Mouse (Mus musculus): ENCODE results near the gene Zfp524. TPM values are rescaled to one million over a fixed set of nuclear protein-coding genes. Genes with fewer than 3 reads are reported as not detected.
A peak's percentile ranks its signal among the peaks of the same experiment; 100 is the strongest.
"Not testable (repeated sequence)": the region's sequence is repeated elsewhere in the genome, so short reads cannot be mapped to it uniquely, and the experiment has no call there.

The Zfp524 gene
- polyA plus RNA-seq, 1 experiment, result 54.6 TPM

DNA sequence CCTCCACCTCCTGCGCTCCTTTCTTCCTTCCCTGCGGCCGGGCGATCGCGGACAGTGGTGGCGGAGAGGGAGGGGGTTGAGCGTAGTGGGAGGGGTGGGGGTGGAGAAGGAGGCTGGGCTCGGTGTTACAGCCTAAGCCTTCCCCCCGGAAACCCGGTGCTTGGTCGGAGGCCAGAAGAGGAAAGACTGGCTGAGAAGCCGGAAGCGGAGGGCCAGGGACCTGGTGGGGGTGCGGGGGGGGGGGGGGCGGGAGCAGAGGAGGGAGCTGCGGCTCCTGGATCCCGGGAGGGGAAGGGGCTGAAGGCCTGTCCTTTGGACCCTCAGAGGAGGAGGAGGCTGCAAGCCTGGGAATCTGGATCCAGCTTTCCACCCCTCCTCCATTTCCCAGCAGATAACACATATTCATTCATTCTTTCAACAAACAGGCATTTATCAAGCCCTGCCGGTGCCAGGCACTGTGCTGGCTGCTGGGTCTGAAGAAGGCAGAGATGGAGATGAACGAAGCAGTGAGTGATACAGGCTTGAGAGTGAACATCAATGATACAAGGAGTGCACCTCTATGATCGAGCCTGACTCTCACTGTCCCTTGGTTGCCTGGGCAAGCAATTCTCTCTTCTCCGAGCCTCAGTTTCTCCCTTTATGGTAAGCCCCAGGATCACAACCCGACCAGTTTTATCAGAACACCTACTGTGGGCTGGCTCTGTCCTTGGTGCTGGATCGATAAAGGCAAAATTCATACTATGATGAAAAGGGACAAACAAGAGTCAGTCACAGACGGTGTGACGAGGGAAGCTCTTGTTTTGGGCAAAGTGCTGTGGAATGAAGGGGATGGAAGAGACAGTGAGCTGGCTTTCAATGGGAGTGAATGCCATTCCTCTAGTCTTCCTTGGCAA, 18.0 kb upstream of the Zfp524 start, which contains the start of gene Zfp579:
Gene Zfp579 (minus strand): TSS at position 156 of the 893 bp plus-strand sequence.
- TF ChIP-seq POLR2A (IDR thresholded peaks at IDR 0.05; ENCODE audit: control insufficient read depth, extremely low read depth, insufficient read depth, low read length, poor library complexity) (no peak), CTCF (IDR thresholded peaks at IDR 0.05; ENCODE audit: borderline replicate concordance, control insufficient read depth, extremely low read depth, insufficient read depth, low read length, poor library complexity) (no peak)
- peak; percentile 89 for DNase-seq
- Histone ChIP-seq H3K36me3 (ENCODE audit: control insufficient read depth, insufficient read depth, low read length) (no peaks in the 10 kb centered on the region), H3K27me3 (ENCODE audit: control insufficient read depth, insufficient read depth, low read length) (no peaks in the 10 kb centered on the region), H3K4me3 (ENCODE audit: control insufficient read depth, insufficient read depth, low read length) (peak within 1 kb of the TSS; percentile 90), H3K27ac (ENCODE audit: control insufficient read depth, insufficient read depth, low read length) (no peak within 1 kb of the TSS), H3K4me1 (replicated peaks; ENCODE audit: control insufficient read depth, insufficient read depth, low read length) (peaks cover 18% of the 10 kb centered on the region)
- 9% methylated on average over 20 of the region's 26 CpGs for whole genome bisulfite sequencing

DNA sequence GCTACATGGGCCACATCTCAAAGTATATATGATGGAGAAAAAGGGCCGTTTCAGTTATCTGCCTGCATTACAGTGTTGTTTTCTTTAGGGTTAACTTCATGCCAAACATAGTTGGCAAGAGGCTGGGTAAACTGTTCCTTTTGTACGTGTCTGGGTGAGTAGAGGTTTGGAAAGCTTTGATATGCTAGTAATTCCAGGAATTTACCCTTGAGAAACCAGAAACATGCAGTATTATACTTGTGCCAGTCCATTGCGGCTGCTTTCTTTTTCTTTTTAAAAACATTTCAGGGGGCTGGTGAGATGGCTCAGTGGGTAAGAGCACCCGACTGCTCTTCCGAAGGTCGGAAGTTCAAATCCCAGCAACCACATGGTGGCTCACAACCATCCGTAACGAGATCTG, 17.3 kb upstream of the Zfp524 start:
- H3K27ac ChIP-seq (ENCODE audit: control insufficient read depth, insufficient read depth, low read length), result no peak overlapping the region

DNA sequence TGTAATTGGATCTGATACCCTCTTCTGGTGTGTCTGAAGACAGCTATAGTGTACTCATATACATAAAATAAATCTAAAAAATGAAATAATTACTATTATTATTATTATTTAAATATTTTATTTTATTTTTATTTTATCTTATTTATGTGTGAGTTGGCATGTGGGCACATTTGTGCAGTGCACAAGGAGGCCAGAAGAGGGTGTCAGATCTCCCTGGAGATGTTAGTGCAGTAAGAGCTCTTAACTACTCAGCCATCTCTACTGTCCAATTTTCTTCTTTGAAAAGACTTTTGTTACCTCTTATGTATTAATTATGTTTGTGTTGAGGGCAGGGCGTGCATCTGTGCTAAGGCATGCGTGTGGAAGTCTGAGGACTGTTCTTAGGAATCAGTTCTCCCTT, 14.3 kb upstream of the Zfp524 start:
- DNase-seq, result peak; percentile 48
- H3K4me3 ChIP-seq (ENCODE audit: control insufficient read depth, insufficient read depth, low read length), result no peak overlapping the region
- no peak overlapping the region for H3K27ac ChIP-seq (ENCODE audit: control insufficient read depth, insufficient read depth, low read length)
- peaks cover 14% of the 10 kb centered on the region for H3K4me1 ChIP-seq (replicated peaks; ENCODE audit: control insufficient read depth, insufficient read depth, low read length)
- 71% methylated on average over 2 of the region's 2 CpGs for WGBS
- H3K27me3 ChIP-seq (ENCODE audit: control insufficient read depth, insufficient read depth, low read length), result no peaks in the 10 kb centered on the region
- TF ChIP-seq POLR2A (IDR thresholded peaks at IDR 0.05; ENCODE audit: control insufficient read depth, extremely low read depth, insufficient read depth, low read length, poor library complexity) (no peak), CTCF (IDR thresholded peaks at IDR 0.05; ENCODE audit: borderline replicate concordance, control insufficient read depth, extremely low read depth, insufficient read depth, low read length, poor library complexity) (no peak)
- H3K36me3 ChIP-seq (ENCODE audit: control insufficient read depth, insufficient read depth, low read length), result no peaks in the 10 kb centered on the region

More for the DNA sequence above, 17.3 kb upstream of the Zfp524 start:
- TF ChIP-seq CTCF (IDR thresholded peaks at IDR 0.05; ENCODE audit: borderline replicate concordance, control insufficient read depth, extremely low read depth, insufficient read depth, low read length, poor library complexity) (no peak), POLR2A (IDR thresholded peaks at IDR 0.05; ENCODE audit: control insufficient read depth, extremely low read depth, insufficient read depth, low read length, poor library complexity) (no peak)
- 85% methylated on average over 8 of the region's 8 CpGs for WGBS
- no peaks in the 10 kb centered on the region for H3K27me3 ChIP-seq (ENCODE audit: control insufficient read depth, insufficient read depth, low read length)
- no peaks in the 10 kb centered on the region for H3K36me3 ChIP-seq (ENCODE audit: control insufficient read depth, insufficient read depth, low read length)
- DNase-seq, result no peak
- peaks cover 18% of the 10 kb centered on the region for H3K4me1 ChIP-seq (replicated peaks; ENCODE audit: control insufficient read depth, insufficient read depth, low read length)
- no peak overlapping the region for H3K4me3 ChIP-seq (ENCODE audit: control insufficient read depth, insufficient read depth, low read length)

DNA sequence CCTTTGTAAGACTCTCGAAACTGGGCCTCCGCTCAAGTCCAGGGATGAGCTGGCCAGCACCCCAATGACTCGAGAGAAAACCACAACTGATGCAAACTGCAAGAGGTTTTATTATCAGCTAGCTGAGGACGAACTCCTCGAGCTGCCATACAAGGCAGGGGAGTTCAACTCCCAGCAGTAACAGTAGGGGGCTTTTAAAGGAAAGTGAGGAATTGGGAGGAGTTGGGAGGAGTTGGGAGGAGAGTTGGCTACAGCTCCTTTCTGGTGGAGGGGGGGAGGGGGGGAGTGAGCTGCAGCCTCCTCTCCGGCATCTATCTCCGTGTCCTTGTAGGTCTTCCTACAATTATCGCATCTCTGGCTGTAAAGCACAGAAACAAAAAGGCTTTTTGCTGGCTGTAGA, 11.3 kb upstream of the Zfp524 start:
- not testable (repeated sequence) for H3K27ac ChIP-seq (ENCODE audit: control insufficient read depth, insufficient read depth, low read length); H3K36me3 ChIP-seq (ENCODE audit: control insufficient read depth, insufficient read depth, low read length); DNase-seq; H3K4me3 ChIP-seq (ENCODE audit: control insufficient read depth, insufficient read depth, low read length); H3K4me1 ChIP-seq (replicated peaks; ENCODE audit: control insufficient read depth, insufficient read depth, low read length); H3K27me3 ChIP-seq (ENCODE audit: control insufficient read depth, insufficient read depth, low read length)
- WGBS, result 92% methylated on average over 8 of the region's 8 CpGs

DNA sequence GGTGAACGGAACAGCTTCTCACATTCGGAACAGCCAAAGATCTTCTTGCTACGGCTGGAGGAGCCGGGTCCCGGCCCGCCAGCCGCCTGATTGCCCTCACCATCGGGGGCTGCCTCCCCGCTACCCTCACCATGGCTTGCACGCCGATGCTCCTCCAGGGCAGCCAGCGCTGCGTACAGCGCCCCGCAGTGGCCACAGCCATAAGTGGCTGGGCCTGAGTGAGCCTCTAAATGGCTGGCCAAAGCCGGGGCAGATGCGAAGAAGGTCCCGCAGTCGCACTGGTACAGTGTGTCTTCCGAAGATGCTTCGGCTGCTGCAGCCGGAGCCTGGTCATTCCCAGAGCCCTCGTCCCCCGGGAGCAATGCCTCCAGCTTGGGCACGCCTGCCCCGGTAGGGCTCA, 6.0 kb upstream of the Zfp524 start:
- H3K36me3 ChIP-seq (ENCODE audit: control insufficient read depth, insufficient read depth, low read length), result peaks cover 56% of the 10 kb centered on the region
- WGBS, result 97% methylated on average over 26 of the region's 26 CpGs

DNA sequence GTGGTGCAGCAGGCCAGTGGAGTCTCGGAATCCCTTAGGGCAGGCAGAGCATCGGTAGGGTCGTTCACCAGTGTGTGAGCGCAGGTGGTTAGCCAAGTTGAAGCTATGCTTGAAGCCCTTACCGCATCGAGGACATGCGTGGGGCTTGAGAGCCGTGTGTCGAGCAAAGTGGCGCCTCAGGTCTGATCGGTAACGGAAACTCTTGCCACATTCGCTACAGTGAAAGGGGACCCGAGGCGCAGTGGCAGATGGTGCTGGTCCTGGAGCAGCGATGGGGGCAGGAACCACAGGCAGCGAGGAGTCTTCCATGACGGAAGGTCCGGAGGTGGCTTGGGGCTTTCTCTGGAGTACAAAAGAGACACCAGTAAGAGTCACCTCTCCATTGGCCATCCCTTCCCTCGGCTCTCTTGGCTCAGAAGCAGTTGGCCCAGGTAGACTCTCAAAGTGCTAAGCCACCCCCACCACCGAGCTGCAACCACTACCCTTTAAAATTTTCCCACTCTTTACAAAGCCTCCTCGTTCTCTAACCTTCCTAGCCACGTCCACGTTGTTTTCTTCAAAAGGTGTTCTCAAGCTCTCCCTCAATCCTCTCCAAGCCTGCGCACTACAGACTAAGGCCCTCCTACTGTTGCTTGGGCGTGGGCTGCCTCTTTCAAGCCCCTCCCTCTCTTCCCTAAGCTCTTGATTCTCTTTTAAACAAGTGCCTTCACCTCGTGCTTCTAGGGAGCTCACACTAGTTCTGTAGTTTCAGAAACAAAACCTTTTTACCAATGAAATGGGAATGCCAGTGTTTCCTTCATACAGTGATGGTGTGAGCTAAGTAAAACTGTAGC, 1.3 kb upstream of the Zfp524 start:
- peaks cover 47% of the 10 kb centered on the region for H3K36me3 ChIP-seq (ENCODE audit: control insufficient read depth, insufficient read depth, low read length)
- DNase-seq, result no peak
- TF ChIP-seq CTCF (IDR thresholded peaks at IDR 0.05; ENCODE audit: borderline replicate concordance, control insufficient read depth, extremely low read depth, insufficient read depth, low read length, poor library complexity) (no peak), POLR2A (IDR thresholded peaks at IDR 0.05; ENCODE audit: control insufficient read depth, extremely low read depth, insufficient read depth, low read length, poor library complexity) (no peak)
- 86% methylated on average over 27 of the region's 27 CpGs for WGBS
- H3K27ac ChIP-seq (ENCODE audit: control insufficient read depth, insufficient read depth, low read length), result no peak overlapping the region
- H3K4me1 ChIP-seq (replicated peaks; ENCODE audit: control insufficient read depth, insufficient read depth, low read length), result no peaks in the 10 kb centered on the region
- H3K27me3 ChIP-seq (ENCODE audit: control insufficient read depth, insufficient read depth, low read length), result no peaks in the 10 kb centered on the region; the same call in 1 of the 2 replicates
- no peak overlapping the region for H3K4me3 ChIP-seq (ENCODE audit: control insufficient read depth, insufficient read depth, low read length)

More for the DNA sequence above, 6.0 kb upstream of the Zfp524 start:
- no peak for DNase-seq
- no peak overlapping the region for H3K27ac ChIP-seq (ENCODE audit: control insufficient read depth, insufficient read depth, low read length)
- no peaks in the 10 kb centered on the region; the same call in 1 of the 2 replicates for H3K27me3 ChIP-seq (ENCODE audit: control insufficient read depth, insufficient read depth, low read length)
- no peak overlapping the region for H3K4me3 ChIP-seq (ENCODE audit: control insufficient read depth, insufficient read depth, low read length)
- TF ChIP-seq CTCF (IDR thresholded peaks at IDR 0.05; ENCODE audit: borderline replicate concordance, control insufficient read depth, extremely low read depth, insufficient read depth, low read length, poor library complexity) (no peak), POLR2A (IDR thresholded peaks at IDR 0.05; ENCODE audit: control insufficient read depth, extremely low read depth, insufficient read depth, low read length, poor library complexity) (no peak)
- no peaks in the 10 kb centered on the region for H3K4me1 ChIP-seq (replicated peaks; ENCODE audit: control insufficient read depth, insufficient read depth, low read length)
